Mouse (Mus musculus) forebrain, embryonic 14.5 days (tissue): ENCODE data around the gene Nid1. TPM values are rescaled to one million over a fixed set of nuclear protein-coding genes. Genes with fewer than 3 reads are reported as not detected.
A peak's percentile ranks its signal among the peaks of the same experiment; 100 is the strongest.
"Not testable (repeated sequence)": the region's sequence is repeated elsewhere in the genome, so short reads cannot be mapped to it uniquely, and the experiment has no call there.

Experiments used
- ATAC-seq: fragments of 200-750 bp; cut with Nextera tagmentation; 2 replicates; pipeline ENCODE4 v1.8.0; 2017; ENCODE audit warnings: mild to moderate bottlenecking, moderate library complexity
- DNase-seq: peaks from one replicate; pipeline ENCODE4 v3.0.0-alpha.2; 2015; ENCODE audit warnings: low spot score
- H3K27ac ChIP-seq: fragments of 300-500 bp; sonication (generic); 2 replicates; pipeline ENCODE4 v1.5.1; 2014; ENCODE audit warnings: low read depth, mild to moderate bottlenecking, control low read depth, low read length, moderate library complexity
- H3K27me3 ChIP-seq: fragments of 300-500 bp; sonication (generic); replicated peaks from 2 replicates; pipeline ENCODE4 v1.6.1; 2014; ENCODE audit warnings: low read length, control low read depth, mixed read lengths; ENCODE audit not compliant: control insufficient read depth, insufficient read depth
- H3K36me3 ChIP-seq: fragments of 300-500 bp; sonication (generic); 2 replicates; pipeline ENCODE4 v1.6.1; 2014; ENCODE audit warnings: low read length, control low read depth; ENCODE audit not compliant: control insufficient read depth, insufficient read depth
- H3K4me1 ChIP-seq: fragments of 300-500 bp; sonication (generic); 2 replicates; pipeline ENCODE4 v1.6.1; 2014; ENCODE audit warnings: antibody characterized with exemption, low read length, control low read depth; ENCODE audit not compliant: control insufficient read depth, insufficient read depth
- H3K4me2 ChIP-seq: fragments of 300-500 bp; sonication (generic); 2 replicates; pipeline ENCODE4 v1.6.1; 2014; ENCODE audit warnings: mild to moderate bottlenecking, control low read depth, low read length
- H3K4me3 ChIP-seq: fragments of 300-500 bp; sonication (generic); 2 replicates; pipeline ENCODE4 v1.5.1; 2014; ENCODE audit warnings: low read depth, low read length, control low read depth
- H3K9ac ChIP-seq: fragments of 300-500 bp; sonication (generic); 2 replicates; pipeline ENCODE4 v1.6.1; 2014; ENCODE audit warnings: mild to moderate bottlenecking, low read length, control low read depth, moderate library complexity
- H3K9me3 ChIP-seq: fragments of 300-500 bp; sonication (generic); replicated peaks from 2 replicates; pipeline ENCODE4 v1.6.1; 2016; ENCODE audit warnings: low read length, control low read depth, mixed read lengths; ENCODE audit not compliant: control insufficient read depth
- WGBS: fragments of 180-500 bp; shearing (Covaris S2); extraction: QIAGEN DNeasy Blood & Tissue Kit; methylation state at CpG from one replicate; pipeline ENCODE4 v1.1.7; 2014; 5-methylcytosine and 5-hydroxymethylcytosine counted together
- polyA plus RNA-seq: library from polyadenylated mRNA; unstranded; fragments of >200 nt; fragmentation: Nextera tagmentation; extraction: Ambion mirVana; gene quantifications from 2 replicates; pipeline ENCODE4 v1.2.1, GENCODE M21; 2014

The Nid1 gene
- 20.8 and 23.5 TPM in 2 replicates for polyA plus RNA-seq

- H3K27me3 ChIP-seq, H3K27ac ChIP-seq, DNase-seq, H3K9ac ChIP-seq, H3K4me1 ChIP-seq, H3K9me3 ChIP-seq, H3K36me3 ChIP-seq: not testable (repeated sequence)
- peak within 1 kb of the TSS; percentile 15; the same call in 1 of the 2 replicates for H3K4me3 ChIP-seq
- peak; percentile 75 for ATAC-seq
- peak within 1 kb of the TSS; percentile 34 for H3K4me2 ChIP-seq
- WGBS, result 0% methylated on average over 19 of the region's 39 CpGs
Observed at GRCm38 (mm10) chr13:13437460-13438015, at the start of gene Nid1. Gene Nid1 (plus strand): TSS chr13:13437551.

DNA sequence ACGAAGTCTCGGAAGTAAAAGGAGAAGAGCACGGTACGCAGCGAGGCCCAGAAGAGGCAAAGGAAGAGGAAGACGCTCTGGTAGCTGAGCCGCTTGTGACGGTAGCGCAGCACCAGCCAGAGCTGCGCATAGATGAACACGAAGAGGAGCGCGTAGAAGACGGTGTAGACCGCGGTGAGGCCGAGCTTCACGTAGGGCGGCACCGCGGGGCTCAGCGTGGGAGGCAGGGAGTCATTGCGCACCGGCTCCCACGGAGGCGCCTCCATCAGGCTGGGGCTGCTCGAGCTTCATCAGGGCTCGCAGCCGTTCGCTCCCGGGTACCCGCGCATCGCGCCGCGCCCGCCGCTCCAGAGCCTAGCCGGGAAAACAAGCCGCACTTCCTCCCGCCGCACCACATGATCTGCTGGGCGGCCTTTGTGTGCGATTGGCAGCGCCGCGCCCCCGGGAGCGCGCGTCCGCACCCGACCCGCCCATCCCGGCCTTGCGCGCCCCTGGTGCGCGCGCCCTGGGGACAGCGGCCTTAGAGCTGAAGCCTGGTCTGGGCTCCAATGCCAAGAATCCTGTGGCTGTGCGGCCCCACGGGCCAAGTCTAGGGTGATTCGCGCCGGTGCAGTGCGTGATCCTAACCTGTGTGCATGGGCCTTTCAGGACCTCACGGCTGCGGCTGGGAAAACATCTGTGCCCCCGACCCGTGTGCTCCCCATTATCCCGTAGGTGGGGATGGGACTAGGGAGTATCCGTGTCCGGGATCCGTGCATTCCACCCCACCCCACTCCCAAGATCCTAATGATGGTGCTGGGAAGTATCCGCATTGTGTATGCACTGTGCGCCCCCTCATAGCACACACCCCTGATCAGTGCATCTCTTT lies 43.9 kb upstream of the Nid1 start, which contains the start of gene Gpr137b:
TSS of gene Gpr137b (minus strand) at position 787 of the 868 bp plus-strand sequence.
- H3K27ac ChIP-seq, H3K27me3 ChIP-seq, H3K36me3 ChIP-seq, H3K9me3 ChIP-seq, H3K4me1 ChIP-seq: not testable (repeated sequence)
- Histone ChIP-seq H3K9ac (peak within 1 kb of the TSS; percentile 52; the same call in 1 of the 2 replicates), H3K4me3 (peak within 1 kb of the TSS; percentile 32), H3K4me2 (peak within 1 kb of the TSS; percentile 43)
- under 1% methylated on average over 54 of the region's 78 CpGs for WGBS
- peak; percentile 70 for DNase-seq
- ATAC-seq, result peak; percentile 93

GRCm38 (mm10) chr13:13394096-13394395 lies 43.3 kb upstream of the Nid1 start:
- not testable (repeated sequence) for H3K9me3 ChIP-seq, H3K27ac ChIP-seq, H3K9ac ChIP-seq, H3K27me3 ChIP-seq, H3K4me1 ChIP-seq, H3K36me3 ChIP-seq
- DNase-seq, result peak; percentile 75
- peak; percentile 78 for ATAC-seq
- WGBS, result under 1% methylated on average over 12 of the region's 15 CpGs
- Histone ChIP-seq H3K4me2 (peak overlapping the region; percentile 43), H3K4me3 (peak overlapping the region; percentile 32)

GRCm38 (mm10) chr13:13400851-13401250 lies 36.5 kb upstream of the Nid1 start:
- DNase-seq, H3K9me3 ChIP-seq, H3K4me2 ChIP-seq, H3K27ac ChIP-seq, H3K4me1 ChIP-seq, H3K4me3 ChIP-seq, H3K27me3 ChIP-seq, ATAC-seq, H3K36me3 ChIP-seq, H3K9ac ChIP-seq: not testable (repeated sequence)
- WGBS, result 74% methylated on average over 3 of the region's 3 CpGs

- 86% methylated on average over 5 of the region's 5 CpGs for WGBS
- H3K4me3 ChIP-seq, DNase-seq: not testable (repeated sequence)
Observed at GRCm38 (mm10) chr13:13402818-13403217, 34.5 kb upstream of the Nid1 start.

DNA sequence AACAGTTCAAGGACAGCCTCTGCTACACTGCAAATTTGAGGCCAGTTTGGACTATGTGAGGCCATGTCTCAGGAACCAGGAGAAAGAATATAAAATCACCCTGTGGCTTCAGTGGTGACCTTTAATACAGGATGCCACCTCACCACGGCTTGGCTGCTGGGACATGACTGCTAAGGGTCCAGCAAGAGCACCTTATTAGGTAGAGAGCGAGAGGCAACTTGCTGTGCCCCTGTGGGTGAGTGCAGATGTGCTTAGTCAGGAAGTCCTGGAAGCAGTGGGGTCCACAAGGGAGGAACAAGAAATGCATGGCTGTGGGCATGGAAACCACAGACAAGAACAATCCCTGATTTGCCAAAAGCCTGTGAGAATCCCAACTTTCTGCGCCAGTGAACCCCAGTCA lies 34.0 kb upstream of the Nid1 start:
- H3K9ac ChIP-seq, H3K4me2 ChIP-seq, H3K27me3 ChIP-seq, H3K4me3 ChIP-seq, ATAC-seq, H3K27ac ChIP-seq, H3K9me3 ChIP-seq, H3K36me3 ChIP-seq, DNase-seq, H3K4me1 ChIP-seq: not testable (repeated sequence)
- WGBS, result 84% methylated on average over 2 of the region's 3 CpGs

More at GRCm38 (mm10) chr13:13402818-13403217, 34.5 kb upstream of the Nid1 start:
- not testable (repeated sequence) for H3K27me3 ChIP-seq, ATAC-seq, H3K9ac ChIP-seq, H3K4me2 ChIP-seq, H3K9me3 ChIP-seq, H3K36me3 ChIP-seq, H3K4me1 ChIP-seq, H3K27ac ChIP-seq

- not testable (repeated sequence) for H3K36me3 ChIP-seq, H3K9me3 ChIP-seq, H3K4me2 ChIP-seq
Observed at GRCm38 (mm10) chr13:13403839-13404238, 33.5 kb upstream of the Nid1 start.

DNA sequence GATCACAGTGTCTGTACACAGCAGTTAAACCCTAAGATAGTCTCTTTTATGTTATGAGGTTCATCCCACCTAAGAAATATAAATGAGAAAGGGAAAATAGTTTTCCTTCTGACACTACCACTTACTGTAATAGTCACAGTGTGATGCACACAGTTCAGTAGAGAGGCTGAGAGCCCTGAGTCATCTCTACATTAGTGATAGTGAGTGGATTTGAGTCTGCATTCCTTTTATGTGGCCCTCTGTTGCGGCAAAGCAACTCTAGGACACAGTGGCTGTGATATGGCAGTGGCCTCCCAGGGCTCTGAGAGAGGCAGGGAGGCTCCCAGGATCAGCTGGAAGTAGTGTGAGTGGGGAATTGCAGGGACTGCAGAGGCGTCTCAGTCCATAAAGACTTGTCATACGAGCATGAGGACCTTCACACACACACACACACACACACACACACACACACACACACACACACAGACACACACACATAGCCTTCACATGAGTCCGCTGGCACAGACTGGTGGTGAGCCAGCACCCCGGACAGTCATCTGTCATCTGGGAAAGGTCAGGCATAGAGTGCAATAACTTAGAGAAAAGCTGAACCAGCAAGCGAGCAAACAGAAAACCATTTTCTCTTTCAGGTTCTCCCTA lies 32.7 kb upstream of the Nid1 start:
- not testable (repeated sequence) for H3K9me3 ChIP-seq, H3K27ac ChIP-seq, H3K4me3 ChIP-seq, DNase-seq, ATAC-seq, H3K27me3 ChIP-seq, H3K9ac ChIP-seq, H3K36me3 ChIP-seq, H3K4me2 ChIP-seq, H3K4me1 ChIP-seq
- WGBS, result 95% methylated on average over 5 of the region's 6 CpGs

More at GRCm38 (mm10) chr13:13403839-13404238, 33.5 kb upstream of the Nid1 start:
- H3K27ac ChIP-seq, H3K4me3 ChIP-seq, H3K27me3 ChIP-seq, H3K4me1 ChIP-seq, H3K9ac ChIP-seq, ATAC-seq, DNase-seq: not testable (repeated sequence)
- 85% methylated on average over 6 of the region's 6 CpGs for WGBS
